Mouse (Mus musculus): ENCODE data around the gene Cd27.
A peak's percentile ranks its signal among the peaks of the same experiment; 100 is the strongest.
"Not testable (repeated sequence)": the region's sequence is repeated elsewhere in the genome, so short reads cannot be mapped to it uniquely, and the experiment has no call there.

Cd27 gene

GRCm38 (mm10) chr6:125236782-125237181 lies at the start of gene Cd27:
TSS of gene Cd27 (minus strand) at chr6:125237010.
- no peak for DNase-seq

- no peak for DNase-seq
Measured at GRCm38 (mm10) chr6:125285890-125286289, 49.1 kb upstream of the Cd27 start, which contains the start of gene Tuba3a. TSS of gene Tuba3a (minus strand) at chr6:125286042.

- DNase-seq, result no peak
Measured at GRCm38 (mm10) chr6:125284751-125285150, 47.9 kb upstream of the Cd27 start.

- peak in 1 of 2 experiments; percentile 29 for DNase-seq
Measured at GRCm38 (mm10) chr6:125284250-125284649, 47.4 kb upstream of the Cd27 start.

- not testable (repeated sequence) for DNase-seq
Measured at GRCm38 (mm10) chr6:125282721-125283120, 45.9 kb upstream of the Cd27 start.

DNA sequence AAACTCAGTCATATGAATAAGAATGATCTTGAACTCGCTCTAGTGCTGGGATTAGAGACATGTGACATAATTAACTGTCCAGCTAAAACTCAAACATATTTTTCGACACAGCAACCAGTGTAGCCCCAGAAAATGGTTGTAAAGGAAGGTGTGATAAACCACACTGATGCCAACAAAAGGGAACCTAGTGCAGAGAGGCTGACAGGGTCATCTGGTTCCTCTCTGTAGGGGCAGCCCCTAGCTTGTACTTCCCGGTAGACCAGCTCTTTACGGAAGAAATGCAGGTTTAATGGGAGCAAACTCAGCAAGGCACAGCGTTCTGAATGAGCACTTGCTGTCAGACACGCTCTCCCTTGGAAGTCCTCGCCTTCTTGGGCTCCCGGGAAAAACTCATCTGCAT lies 42.9 kb upstream of the Cd27 start:
- no peak for DNase-seq

- peak; percentile 49 to 68 for DNase-seq
Measured at GRCm38 (mm10) chr6:125274841-125275563, 38.2 kb upstream of the Cd27 start.

- no peak for DNase-seq
Measured at GRCm38 (mm10) chr6:125272228-125272785, 35.5 kb upstream of the Cd27 start.

DNA sequence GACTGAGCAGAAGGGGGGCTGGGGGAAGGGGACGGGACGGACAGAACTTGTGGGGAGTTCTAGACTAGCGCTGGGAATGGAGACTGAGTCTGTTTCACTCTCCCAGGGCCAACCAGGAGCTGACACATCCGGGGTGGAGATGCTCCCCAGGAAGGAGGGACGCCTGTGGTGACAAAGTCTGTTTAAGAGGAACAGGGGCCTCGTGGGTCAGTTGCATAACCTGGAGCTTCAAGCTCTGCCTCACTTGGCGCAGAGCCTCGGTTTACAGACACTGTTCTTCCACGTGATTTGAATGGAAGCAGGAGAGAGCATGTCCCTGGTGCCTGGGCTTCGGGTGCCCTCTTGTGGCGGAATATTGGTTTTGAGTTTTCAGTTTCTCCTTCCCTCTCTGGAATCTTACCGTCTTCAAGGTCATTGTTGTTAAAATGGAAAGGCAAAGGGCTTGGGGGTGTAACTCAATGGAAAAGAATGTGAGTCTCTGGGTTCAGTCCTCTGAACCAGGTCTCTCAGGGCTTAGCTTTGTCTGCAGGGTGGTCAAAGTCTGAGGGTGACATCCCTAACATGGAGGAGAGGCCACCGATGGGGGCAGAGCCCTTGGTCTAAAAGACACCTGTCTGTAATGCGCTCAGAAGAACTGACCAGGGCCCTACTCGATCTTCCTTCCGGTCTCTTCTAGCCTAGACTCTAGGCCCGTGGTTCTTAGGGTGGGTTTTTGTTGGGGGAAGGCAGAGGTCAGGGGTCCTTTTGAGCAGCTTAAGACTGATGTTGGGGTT lies 34.8 kb upstream of the Cd27 start:
- DNase-seq, result peak; percentile 97

DNA sequence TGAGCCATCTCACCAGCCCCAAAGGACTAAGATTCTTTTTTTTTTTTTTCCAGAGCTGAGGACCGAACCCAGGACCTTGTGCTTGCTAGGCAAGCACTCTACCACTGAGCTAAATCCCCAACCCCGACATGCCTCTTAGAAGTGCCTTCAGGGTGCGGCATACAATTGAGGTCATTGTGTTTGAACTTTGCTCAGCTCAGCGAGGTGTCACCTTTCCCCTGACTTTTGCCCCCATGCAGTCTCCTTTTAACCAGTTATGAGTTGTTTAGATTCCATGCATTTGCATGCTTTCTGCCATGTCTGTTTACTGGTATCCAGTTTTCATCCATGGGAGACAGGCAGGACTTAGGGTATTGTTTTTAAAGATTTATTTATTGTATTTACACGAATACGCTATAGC lies 32.0 kb upstream of the Cd27 start:
- no peak for DNase-seq

- DNase-seq, result no peak
Measured at GRCm38 (mm10) chr6:125267469-125267868, 30.7 kb upstream of the Cd27 start.

DNA sequence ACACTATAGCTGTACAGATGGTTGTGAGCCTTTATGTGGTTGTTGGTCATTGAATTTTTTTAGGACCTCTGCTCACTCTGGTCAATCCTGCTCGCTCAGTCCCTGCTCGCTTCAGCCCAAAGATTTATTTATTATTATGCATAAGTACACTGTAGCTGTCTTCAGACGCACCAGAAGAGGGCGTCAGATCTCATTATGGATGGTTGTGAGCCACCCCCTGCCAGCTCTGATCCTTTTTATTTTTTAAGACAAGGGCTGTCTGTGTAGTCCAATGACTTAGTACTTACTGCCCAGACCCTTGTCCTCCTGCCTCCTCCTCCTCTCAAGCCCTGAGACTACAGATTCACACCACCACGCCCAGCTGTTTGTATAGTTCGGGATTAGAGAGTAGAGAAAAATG lies 29.8 kb upstream of the Cd27 start:
- DNase-seq, result not testable (repeated sequence)

- no peak for DNase-seq
Measured at GRCm38 (mm10) chr6:125266091-125266490, 29.3 kb upstream of the Cd27 start.

DNA sequence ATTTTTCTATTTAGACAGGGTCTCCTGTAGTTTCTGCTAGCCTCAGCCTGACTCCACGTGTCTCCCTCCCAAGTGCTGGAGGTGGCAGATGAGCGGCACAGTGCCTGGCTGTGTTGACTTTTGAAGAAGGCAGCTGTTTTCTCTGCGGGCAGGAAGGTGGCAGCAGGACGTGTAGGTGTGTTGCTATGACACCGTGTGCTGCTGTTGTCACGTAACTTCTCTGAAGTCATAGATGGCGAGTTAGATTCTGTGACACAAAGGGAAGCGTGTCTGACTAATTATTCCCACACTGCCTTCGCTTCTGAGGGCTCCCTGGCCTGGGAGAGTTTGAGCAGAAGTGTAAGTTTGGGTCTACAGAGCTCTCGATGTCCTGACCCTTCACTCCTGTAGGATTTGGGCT lies 28.4 kb upstream of the Cd27 start:
- DNase-seq, result no peak

DNA sequence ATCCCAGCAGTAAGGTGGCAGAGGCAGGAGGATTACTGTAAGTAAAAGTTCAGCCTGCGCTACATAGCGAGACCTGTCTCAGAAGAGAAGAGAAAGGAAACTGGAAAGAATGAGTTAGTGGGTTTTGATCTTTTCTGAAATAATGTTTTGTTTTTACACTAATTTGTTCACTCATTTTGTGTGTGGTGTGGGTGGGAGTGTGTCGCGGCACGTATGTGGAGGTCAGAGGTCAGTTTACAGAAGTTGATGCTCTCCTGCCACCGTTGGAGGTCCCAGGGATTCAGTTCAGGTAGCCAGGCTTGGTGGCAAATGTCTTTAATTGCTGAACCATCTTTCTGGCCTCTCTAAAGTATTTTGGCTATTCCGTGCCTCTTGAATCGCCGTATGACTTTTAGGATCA lies 27.4 kb upstream of the Cd27 start:
- DNase-seq, result no peak

DNA sequence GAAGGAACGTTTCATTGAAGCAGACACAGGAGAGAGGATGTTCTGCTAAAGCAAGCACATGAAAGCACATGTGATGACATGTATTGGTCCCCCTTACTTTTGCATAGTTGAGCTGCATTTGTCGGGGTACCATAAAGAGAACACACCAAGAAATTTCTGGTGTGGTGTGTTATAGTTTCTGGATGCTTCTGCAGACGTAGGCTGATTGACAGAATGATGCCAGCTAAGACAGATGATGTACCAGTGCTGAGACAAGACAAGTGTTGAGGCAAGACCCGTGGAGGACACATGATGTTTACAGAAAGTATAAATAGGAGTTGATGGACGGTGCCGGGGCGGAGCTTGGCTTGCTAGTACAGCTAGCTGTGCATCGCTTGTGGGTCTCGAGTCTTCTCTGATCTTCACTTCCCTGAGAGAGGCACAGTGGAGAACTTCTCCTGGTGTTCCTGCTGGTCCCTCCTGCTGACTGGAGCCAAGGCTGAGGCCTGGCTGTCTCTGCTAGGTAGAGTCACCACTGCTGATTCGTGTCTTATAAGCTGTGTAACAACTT lies 23.3 kb upstream of the Cd27 start:
- DNase-seq, result no peak

GRCm38 (mm10) chr6:125256222-125256966 lies 19.6 kb upstream of the Cd27 start:
- peak; percentile 68 to 80 for DNase-seq

DNA sequence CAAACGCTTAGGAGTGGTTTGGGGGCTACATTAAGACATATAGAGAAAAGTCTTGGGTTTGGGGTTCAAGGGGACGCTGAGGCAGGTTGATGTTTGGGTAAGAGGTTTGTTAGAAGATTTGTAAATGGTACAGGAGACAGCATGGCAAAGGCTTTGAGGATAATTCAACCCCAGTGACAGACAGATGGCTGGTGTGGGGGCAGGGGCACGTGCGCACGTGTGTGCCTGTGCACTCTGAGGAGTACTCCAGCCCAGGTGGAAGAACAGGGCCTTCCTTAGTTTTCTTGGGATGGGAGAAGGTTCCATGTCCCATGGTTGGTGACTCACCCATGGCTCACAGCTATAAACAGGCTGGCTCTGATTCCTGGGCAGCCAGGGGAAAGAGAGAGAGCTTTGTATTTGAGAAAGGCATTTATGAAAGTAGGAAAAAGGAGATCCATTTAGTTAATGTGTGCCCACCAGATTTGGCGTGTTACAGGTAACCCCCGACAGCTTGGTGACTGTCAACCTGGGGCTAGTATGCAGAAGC lies 18.8 kb upstream of the Cd27 start:
- no peak for DNase-seq

DNA sequence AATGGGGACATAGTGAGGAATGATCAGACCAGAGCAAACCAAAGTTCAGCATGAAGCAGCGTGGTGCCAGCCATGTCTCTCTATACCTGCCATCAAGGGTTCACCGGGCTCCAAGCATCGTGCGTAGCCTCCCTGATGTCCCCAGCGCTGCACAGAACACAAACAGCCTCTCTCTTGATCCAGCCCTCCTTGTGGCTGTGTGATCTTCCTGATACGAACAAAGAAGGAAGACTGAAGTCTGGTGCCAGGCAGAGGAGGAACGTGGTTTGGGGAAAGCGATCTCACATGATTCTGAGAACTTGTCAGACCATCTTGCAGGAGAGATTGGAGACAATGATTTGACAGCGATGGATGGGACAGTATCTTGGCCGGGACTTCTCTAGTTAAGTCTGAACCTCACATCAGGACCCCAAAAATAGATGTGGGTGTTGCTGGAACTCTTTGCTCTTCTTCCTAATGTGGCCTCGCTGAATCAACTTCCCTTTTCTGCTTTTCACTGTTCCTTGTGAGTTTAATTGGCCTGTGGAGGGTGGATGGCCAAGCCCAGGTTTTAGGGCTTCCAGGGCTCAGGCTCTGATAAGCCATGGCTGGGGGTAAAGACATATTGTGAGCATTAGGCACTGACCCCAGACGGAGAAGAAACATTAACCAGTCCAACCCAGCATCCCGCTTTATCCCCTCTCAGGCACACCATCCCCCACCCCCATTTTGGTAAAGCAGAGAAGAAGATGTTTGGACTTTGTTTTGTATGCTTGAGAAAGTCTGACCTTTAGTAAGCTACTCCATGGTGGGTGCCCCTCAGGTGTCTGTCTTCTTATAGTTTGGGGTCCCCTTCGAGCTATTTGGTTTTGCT lies 17.3 kb upstream of the Cd27 start:
- DNase-seq, result peak; percentile 60 to 72

DNA sequence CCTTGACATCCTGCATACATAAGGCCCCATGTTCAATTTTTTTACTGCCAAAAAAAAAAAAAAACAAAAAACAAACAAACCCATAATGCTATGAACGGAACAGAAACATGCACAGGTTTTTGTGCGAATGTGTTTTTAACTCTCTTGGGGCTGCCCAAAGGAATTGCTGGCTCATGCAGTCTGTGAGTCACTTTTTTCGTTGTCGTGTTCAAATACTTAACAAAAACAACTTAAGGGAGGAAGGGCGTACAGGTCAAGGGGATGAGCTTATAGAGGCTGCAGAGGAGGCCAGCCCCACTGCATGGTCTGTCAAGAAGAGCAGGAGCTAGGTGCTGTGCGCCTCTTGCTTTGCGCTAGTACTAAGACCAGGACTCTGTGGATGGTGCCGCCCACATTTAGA lies 15.9 kb upstream of the Cd27 start:
- DNase-seq, result no peak

DNA sequence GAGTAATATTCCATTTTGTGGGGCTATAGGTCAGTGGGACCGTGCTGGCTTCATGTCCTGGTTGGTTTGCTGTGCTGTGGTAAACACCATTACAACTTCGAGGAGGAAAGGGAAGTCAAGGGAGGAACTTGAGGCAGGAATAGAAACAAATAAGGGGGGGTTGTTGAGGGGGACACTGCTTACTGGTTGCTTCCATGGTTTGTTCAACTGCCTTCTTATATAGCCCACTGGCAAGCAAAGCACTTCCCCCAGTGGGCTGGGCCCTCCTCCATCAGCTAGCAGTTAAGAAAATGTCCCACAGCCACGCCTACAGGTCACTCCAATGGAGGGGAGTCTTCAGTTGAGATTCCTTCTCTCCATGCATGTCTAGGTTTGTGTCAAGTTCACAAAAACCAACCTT lies 15.5 kb upstream of the Cd27 start:
- no peak for DNase-seq

DNA sequence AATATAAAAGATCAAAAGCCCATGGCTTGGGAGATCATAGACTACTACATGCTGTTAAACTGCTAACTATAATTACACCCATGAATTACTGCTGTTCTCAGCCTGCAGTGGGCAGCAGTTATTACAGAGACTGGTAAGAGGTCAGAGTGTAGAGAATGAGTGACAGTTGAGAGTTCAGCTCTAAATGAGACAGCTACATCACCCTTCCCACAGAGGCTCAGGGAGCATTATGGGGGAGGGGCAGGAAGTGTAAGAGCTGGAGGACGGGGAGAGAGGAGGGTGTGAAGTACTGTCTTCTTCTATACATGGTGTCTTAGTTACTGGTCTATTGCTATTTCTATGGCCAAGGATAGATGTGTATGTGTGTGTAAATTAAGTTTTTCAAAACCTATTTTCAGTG lies 7.7 kb upstream of the Cd27 start:
- DNase-seq, result no peak

Measured in kidney, adult 8-10 months (tissue).